Mouse (Mus musculus) heart, postnatal 25 days (tissue): Measurements from ENCODE around the gene Rabl3. TPM values are rescaled to one million over a fixed set of nuclear protein-coding genes. Genes with fewer than 3 reads are reported as not detected.

ENCODE experiments used
- DNase-seq: peaks from one replicate; pipeline ENCODE4 v3.0.0; 2022; ENCODE audit warnings: low spot score
- intact Hi-C: fragments of 180-260 bp; cut with DNase I; formaldehyde crosslinking; loops from one replicate; pipeline ENCODE4 v1.15.1; 2025
- total RNA-seq, 2 experiments: library from RNA; stranded (reverse); gene quantifications; 2 replicates each; pipeline ENCODE4 v1.2.3; 2021

The Rabl3 gene
- total RNA-seq, 2 experiments from 2014 or later: 5.8 to 6.0 TPM

GRCm38 (mm10) chr16:37584218-37585035, 44.7 kb downstream of the Rabl3 start:
- intact Hi-C loops: no loop called here
- DNase-seq: no peak

GRCm38 (mm10) chr16:37585129-37585563, 45.5 kb downstream of the Rabl3 start:
- intact Hi-C loops: no loop called here

GRCm38 (mm10) chr16:37590921-37591320, 51.2 kb downstream of the Rabl3 start:
- intact Hi-C loops: no loop called here

More at GRCm38 (mm10) chr16:37585129-37585563, 45.5 kb downstream of the Rabl3 start:
- no peak for DNase-seq

GRCm38 (mm10) chr16:37591551-37591950, 51.9 kb downstream of the Rabl3 start:
- intact Hi-C loops: no loop called here
- DNase-seq: no peak

More at GRCm38 (mm10) chr16:37590921-37591320, 51.2 kb downstream of the Rabl3 start:
- no peak for DNase-seq

GRCm38 (mm10) chr16:37597412-37597811, 57.7 kb downstream of the Rabl3 start:
- DNase-seq: no peak
- intact Hi-C loops: no loop called here

- no peak for DNase-seq
- intact Hi-C loops: no loop called here
Measured at GRCm38 (mm10) chr16:37598463-37598862, 58.8 kb downstream of the Rabl3 start.

- intact Hi-C loops: no loop called here
Measured at GRCm38 (mm10) chr16:37599326-37599725, 59.6 kb downstream of the Rabl3 start.

GRCm38 (mm10) chr16:37603431-37603830, 63.7 kb downstream of the Rabl3 start:
- no peak for DNase-seq
- intact Hi-C loops: no loop called here

More at GRCm38 (mm10) chr16:37599326-37599725, 59.6 kb downstream of the Rabl3 start:
- DNase-seq: no peak

- no peak for DNase-seq
- intact Hi-C loops: no loop called here
Measured at GRCm38 (mm10) chr16:37604243-37604642, 64.6 kb downstream of the Rabl3 start.

- no peak for DNase-seq
- intact Hi-C loops: no loop called here
Measured at GRCm38 (mm10) chr16:37610333-37610732, 70.6 kb downstream of the Rabl3 start.

- DNase-seq: no peak
- intact Hi-C loops: no loop called here
Measured at GRCm38 (mm10) chr16:37611072-37611471, 71.4 kb downstream of the Rabl3 start.

- intact Hi-C loops: no loop called here
- DNase-seq: no peak
Measured at GRCm38 (mm10) chr16:37612013-37612412, 72.3 kb downstream of the Rabl3 start.

- no peak for DNase-seq
- intact Hi-C loops: no loop called here
Measured at GRCm38 (mm10) chr16:37614540-37614939, 74.9 kb downstream of the Rabl3 start.

GRCm38 (mm10) chr16:37615429-37615828, 75.7 kb downstream of the Rabl3 start:
- intact Hi-C loops: no loop called here
- no peak for DNase-seq

GRCm38 (mm10) chr16:37616104-37616503, 76.4 kb downstream of the Rabl3 start:
- no peak for DNase-seq

GRCm38 (mm10) chr16:37617695-37618094, 78.0 kb downstream of the Rabl3 start:
- intact Hi-C loops: no loop called here
- no peak for DNase-seq

More at GRCm38 (mm10) chr16:37616104-37616503, 76.4 kb downstream of the Rabl3 start:
- intact Hi-C loops: no loop called here

Other genes with a start within 250 kb of the Rabl3 start
- gene Stxbp5l, start 154.9 kb upstream of the Rabl3 start, total RNA-seq: not detected
- 1 to 10 TPM; 6.4 to 6.5 TPM for gene Gtf2e1, start 96 bp upstream of the Rabl3 start, total RNA-seq
- not detected for gene Hgd, start 40.3 kb downstream of the Rabl3 start, total RNA-seq
- 100 to 1,000 TPM; 168 to 170 TPM for gene Ndufb4, start 114.6 kb downstream of the Rabl3 start, total RNA-seq
- gene Fstl1, start 237.0 kb downstream of the Rabl3 start, total RNA-seq: 100 to 1,000 TPM; 107 to 122 TPM